Mouse (Mus musculus) neural tube, embryonic 10.5 days (tissue): ENCODE measurements around the gene Spata9.

Experiments used
- DNase-seq: peaks from one replicate; pipeline ENCODE4 v3.0.0-alpha.2; 2017; ENCODE audit warnings: low spot score; ENCODE audit errors: extremely low spot score

Spata9 gene

GRCm38 (mm10) chr13:75988096-75988495, 21.1 kb downstream of the Spata9 start:
- DNase-seq = no peak

DNA sequence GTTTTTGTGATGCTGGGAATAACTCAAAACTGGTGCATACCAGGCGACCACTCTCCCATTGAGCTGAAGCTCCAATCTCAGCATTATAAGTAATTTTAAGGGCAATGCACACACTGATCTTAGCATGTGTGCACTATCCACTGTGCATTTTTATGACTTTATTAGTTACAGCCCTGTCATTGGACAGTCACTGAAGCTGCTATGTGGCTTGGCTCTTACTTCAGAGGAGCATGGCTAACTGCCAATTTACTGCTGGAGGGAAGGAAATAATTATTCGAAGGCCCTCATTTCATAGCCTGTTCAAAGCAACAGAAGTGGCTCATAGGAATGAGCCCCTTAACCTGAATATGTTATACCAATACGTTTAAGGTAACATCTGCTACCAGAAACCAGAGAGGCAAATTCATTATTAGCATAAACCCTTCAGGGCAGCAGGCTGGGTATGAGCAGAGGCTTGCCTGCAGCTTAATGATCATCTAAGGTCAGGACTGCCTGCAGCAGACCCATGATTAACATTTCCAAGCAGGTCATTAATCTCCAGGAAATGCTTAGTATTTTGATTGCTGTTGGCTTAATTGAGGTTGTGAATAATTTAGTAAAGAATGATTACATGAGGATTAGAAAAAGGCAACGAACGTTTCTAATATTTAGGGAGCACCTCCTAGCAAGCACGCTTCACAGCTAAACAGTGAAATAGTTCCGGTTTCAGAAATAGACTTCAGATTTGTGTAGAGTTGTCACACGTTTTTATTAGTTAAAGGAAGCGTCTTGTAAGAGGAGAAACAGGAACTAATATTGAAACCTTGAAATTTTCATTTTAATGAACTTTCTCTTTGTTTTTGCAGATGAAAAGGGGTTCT, 25.4 kb downstream of the Spata9 start:
- DNase-seq = no peak

DNA sequence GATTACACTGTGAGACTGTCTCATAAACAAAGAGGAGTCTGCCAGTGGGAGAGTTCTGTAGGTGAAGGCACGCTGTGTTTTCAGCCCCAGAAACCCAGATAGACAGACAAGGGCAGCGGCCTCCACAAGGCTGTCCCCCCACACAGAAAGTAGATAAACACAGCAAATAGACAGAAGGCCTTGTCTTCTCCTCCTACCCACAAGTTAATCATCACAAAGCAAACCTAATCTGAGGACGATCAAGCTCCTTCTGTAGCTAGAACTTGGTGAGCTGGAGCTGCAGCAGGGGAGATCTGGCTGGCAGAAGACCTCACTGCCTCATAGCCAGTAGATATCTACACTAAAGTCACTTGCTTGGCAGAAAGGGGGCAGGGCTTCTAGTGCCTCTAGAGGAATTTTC, 36.3 kb downstream of the Spata9 start:
- DNase-seq = no peak

GRCm38 (mm10) chr13:76014511-76014910, 47.6 kb downstream of the Spata9 start:
- DNase-seq = no peak

GRCm38 (mm10) chr13:76017465-76017864, 50.5 kb downstream of the Spata9 start:
- no peak for DNase-seq

DNA sequence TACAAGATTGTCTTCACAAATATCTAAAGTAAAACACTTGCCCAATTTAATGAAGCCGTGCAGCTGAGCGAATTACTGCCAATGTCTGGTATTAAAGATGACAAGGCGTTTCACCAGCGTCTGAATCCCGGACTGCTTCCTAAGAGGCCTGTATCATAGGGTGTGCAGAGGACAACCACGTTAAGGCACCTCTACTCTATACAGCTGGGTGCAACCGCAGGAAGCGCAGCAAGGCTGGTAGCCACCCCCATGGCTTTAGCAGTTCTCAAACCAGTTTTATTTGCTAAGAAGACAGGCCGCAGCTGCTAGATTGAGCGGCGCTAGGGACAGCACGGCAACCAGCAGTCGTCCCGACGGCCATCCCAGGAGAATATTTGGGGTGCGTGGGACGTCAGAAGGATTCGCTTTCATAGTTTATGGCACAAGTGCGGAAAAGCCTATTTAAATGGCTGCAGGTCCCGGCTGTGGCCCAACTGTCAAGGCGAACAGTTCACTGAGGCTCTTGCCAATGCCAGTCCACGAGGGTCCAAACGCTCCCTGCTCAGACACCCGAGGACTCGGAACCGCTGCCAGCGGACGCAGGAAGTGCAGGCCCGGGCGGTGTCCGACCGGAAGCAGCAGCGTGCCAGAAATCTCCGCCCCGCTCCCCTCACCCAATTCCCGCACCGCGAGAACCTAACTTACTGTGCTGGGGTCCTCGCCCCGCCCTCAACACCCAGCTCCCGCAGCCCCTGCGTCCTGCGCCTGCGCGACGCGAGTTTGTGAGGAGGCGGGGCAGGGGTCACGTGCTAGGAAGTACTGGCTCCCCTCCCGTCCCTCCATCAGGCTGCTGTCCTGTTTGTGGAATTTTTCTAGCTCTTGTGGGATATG, 51.3 kb downstream of the Spata9 start, which contains the start of gene Rfesd:
Rfesd (minus strand) TSS at position 746 of the 870 bp plus-strand sequence.
- DNase-seq = peak; percentile 96

DNA sequence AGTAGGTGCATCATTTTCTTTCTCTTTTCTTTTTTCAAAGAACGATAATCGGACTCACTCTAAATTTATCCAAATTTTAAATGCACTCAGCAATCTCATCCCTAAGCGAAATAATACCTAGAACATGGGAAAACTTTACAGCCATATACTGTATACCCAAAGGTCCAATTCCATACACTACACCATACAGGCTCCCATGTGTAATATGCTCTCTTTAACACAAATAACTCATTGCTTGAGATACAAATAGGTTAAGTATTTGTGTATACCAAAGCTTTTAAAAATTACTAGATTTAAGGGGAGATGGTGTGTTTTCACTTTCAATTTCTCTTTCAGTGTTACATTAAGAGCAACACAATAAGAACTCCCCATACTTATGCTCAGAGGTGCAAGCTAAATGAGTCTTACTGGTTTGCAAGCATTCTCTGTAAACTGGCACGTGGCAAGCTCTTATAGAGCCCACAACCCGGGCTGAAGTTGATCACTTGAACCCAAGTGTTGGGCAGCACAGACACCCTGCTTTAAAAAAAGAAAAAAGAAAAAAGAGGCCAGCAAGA, 52.0 kb downstream of the Spata9 start:
- no peak for DNase-seq

DNA sequence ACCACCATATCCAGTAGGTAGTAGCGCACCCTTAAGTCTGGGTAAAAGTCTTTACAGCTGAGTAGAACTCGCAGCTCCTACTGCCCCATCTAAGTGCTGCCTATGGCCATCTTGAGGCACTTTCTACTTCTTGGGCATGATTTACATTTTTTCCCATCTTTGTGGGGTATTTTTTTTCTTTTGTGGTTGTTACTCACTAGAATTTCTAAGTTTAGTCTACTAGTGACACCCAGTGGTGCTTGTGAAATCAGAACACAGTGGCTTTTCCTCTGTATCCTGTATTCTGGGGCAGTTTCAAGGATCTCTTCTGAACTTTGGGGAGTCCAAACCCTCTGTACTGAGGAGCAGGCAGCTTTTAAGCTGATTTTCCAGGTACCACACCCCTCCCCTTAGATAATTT, 54.8 kb downstream of the Spata9 start:
- no peak for DNase-seq

- no peak for DNase-seq
These were observed 57.6 kb downstream of the Spata9 start for GRCm38 (mm10) chr13:76024588-76024987.

GRCm38 (mm10) chr13:76042455-76042854, 75.5 kb downstream of the Spata9 start:
- no peak for DNase-seq

GRCm38 (mm10) chr13:76044971-76045370, 78.0 kb downstream of the Spata9 start:
- no peak for DNase-seq
